In the genomic region with DNA sequence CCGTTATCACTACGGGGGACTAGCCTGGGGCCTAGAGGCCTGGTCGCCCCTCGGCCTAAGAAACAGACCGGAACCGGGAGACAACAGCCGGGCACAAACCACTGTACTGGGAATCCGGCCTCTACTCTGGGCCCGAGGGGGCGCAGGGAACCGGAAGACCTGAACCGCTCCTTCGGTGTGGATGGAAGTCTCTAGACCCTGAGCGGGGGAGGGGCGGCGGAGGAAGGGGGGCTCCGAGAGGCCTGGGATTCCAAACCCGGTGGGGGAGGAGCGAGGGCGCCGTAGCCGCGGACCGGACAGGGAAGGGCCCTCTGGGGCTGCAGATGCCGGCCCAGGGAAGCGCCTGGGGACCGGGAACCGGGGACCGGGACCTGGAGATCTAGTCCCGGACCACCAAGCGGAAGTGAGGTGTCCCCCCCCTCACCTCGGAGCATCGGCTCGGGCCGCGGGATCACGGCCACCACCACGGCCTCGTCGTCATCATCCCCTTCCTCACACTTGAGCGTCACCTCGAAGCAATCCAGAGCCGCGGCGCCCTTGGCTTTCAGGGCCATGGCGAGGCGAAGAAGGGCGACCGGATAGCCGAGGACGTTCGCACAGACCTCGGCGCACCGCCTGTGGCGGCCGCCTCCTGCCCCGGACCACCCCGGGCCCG, we compare ENCODE assay signal across 8 mouse cellular contexts. TPM values are rescaled to one million over a fixed set of nuclear protein-coding genes. Genes with fewer than 3 reads are reported as not detected.
DNase-seq lines count a peak whose midpoint lies in the region; ATAC-seq and TF ChIP-seq lines count a peak whose summit lies in the region.

No protein-coding gene starts in this region.

- H3K36me3 ChIP-seq in hindbrain, embryonic 12.5 days: peaks cover 6% of the 10 kb centered on the region

- peak overlapping the region; percentile 95 for H3K9ac ChIP-seq in hindbrain, embryonic 12.5 days

- no peaks in the 10 kb centered on the region for H3K27me3 ChIP-seq in Patski
- no peaks in the 10 kb centered on the region for H3K27me3 ChIP-seq in hindbrain, embryonic 12.5 days

- under 1% methylated on average over 59 of the region's 60 CpGs for WGBS in hindbrain, embryonic 12.5 days

- POLR2A ChIA-PET in Patski (lab: Charles Lee): interaction anchor here (1.2 kb wide), 1 partner anchor 35 kb away, joined by 4 read pairs; a partner anchor contains a TSS

- peak overlapping the region; percentile 87 for H3K4me3 ChIP-seq in hindbrain, embryonic 12.5 days

- H3K4me2 ChIP-seq in hindbrain, embryonic 12.5 days (replicated peaks): peak overlapping the region; percentile 78

- in situ Hi-C loops in Patski (cut with MboI; ENCODE audit: low pct_unique_long_range_greater_than_20kb): no loop called here

- no peak for TF ChIP-seq CTCF in Patski (IDR thresholded peaks at IDR 0.05)

- CTCF ChIA-PET in Patski (lab: Charles Lee): interaction anchor here (1.2 kb wide), 1 partner anchor 118 kb away, joined by 3 read pairs; no protein-coding TSS in a partner anchor

- peaks cover 3% of the 10 kb centered on the region; the same call in 1 of the 2 replicates for H3K9me3 ChIP-seq in hindbrain, embryonic 12.5 days (replicated peaks)

- no peak for DNase-seq in Patski (ENCODE audit: low read depth, low spot score)
- peak; percentile 87 for DNase-seq in cerebellum, postnatal 10 days
- peak; percentile 39 to 55 for DNase-seq in frontal cortex, postnatal 14 days (ENCODE audit: low spot score in 2 of 2)
- DNase-seq in left cerebral cortex, adult 11 months (ENCODE audit: low spot score): peak; percentile 17
- DNase-seq in lung, postnatal 36 days: peak; percentile 65
- peak; percentile 81 for DNase-seq in retina, postnatal 1 day
- peak; percentile 26 for DNase-seq in urinary bladder, postnatal 10 days (ENCODE audit: low spot score)

- peak overlapping the region; percentile 94 for H3K27ac ChIP-seq in hindbrain, embryonic 12.5 days

- ATAC-seq in Patski: peak; percentile 49
- ATAC-seq in hindbrain, embryonic 12.5 days (ENCODE audit: low FRiP score): peak; percentile 66

- peaks cover 42% of the 10 kb centered on the region for H3K4me1 ChIP-seq in hindbrain, embryonic 12.5 days

RNA-seq across cellular contexts. Expression of a gene that starts 0.4 kb away (rescaled TPM):
- polyA plus RNA-seq in Patski (2021): 32.7 TPM
- polyA plus RNA-seq in hindbrain, embryonic 12.5 days (2016; fragmentation: Nextera tagmentation; extraction: Ambion mirVana): 37.8 and 44.1 TPM in 2 replicates

RNA-seq across cellular contexts. Expression of a gene that starts 35.0 kb away (rescaled TPM):
- 45.1 TPM for polyA plus RNA-seq in Patski (2021)
- 18.0 and 20.1 TPM in 2 replicates for polyA plus RNA-seq in hindbrain, embryonic 12.5 days (2016; fragmentation: Nextera tagmentation; extraction: Ambion mirVana)

RNA-seq across cellular contexts. Expression of a gene that starts 40.7 kb away (rescaled TPM):
- polyA plus RNA-seq in Patski (2021): 76.9 TPM
- polyA plus RNA-seq in hindbrain, embryonic 12.5 days (2016; fragmentation: Nextera tagmentation; extraction: Ambion mirVana): 62.1 and 64.2 TPM in 2 replicates
